Mouse (Mus musculus) hindbrain, embryonic 11.5 days (tissue): Measurements from ENCODE around the gene Alkbh2. TPM values are rescaled to one million over a fixed set of nuclear protein-coding genes. Genes with fewer than 3 reads are reported as not detected.

Source experiments
- ATAC-seq: fragments of 200-750 bp; cut with Nextera tagmentation; 2 replicates; pipeline ENCODE4 v1.8.0; 2017; ENCODE audit warnings: mild to moderate bottlenecking, moderate TSS enrichment, moderate library complexity; ENCODE audit not compliant: low FRiP score
- DNase-seq: peaks from one replicate; pipeline ENCODE4 v3.0.0-alpha.2; 2015; ENCODE audit warnings: low spot score
- H3K27ac ChIP-seq: fragments of 300-500 bp; sonication (generic); 2 replicates; pipeline ENCODE4 v1.5.1; 2014; ENCODE audit warnings: mild to moderate bottlenecking, low read depth, low read length
- H3K27me3 ChIP-seq: fragments of 300-500 bp; sonication (generic); 2 replicates; pipeline ENCODE4 v1.6.1; 2014; ENCODE audit warnings: mild to moderate bottlenecking, low read length, moderate library complexity, mixed read lengths; ENCODE audit not compliant: control insufficient read depth, insufficient read depth
- H3K36me3 ChIP-seq: fragments of 300-500 bp; sonication (generic); 2 replicates; pipeline ENCODE4 v1.6.1; 2014; ENCODE audit warnings: mild to moderate bottlenecking, low read length, moderate library complexity, mixed read lengths; ENCODE audit not compliant: control insufficient read depth, insufficient read depth
- H3K4me1 ChIP-seq: fragments of 300-500 bp; sonication (generic); replicated peaks from 2 replicates; pipeline ENCODE4 v1.6.1; 2014; ENCODE audit warnings: low read length, mixed read lengths; ENCODE audit not compliant: control insufficient read depth, insufficient read depth
- H3K4me2 ChIP-seq: fragments of 300-500 bp; sonication (generic); replicated peaks from 2 replicates; pipeline ENCODE4 v1.6.1; 2014; ENCODE audit warnings: mild to moderate bottlenecking, low read depth, low read length
- H3K4me3 ChIP-seq: fragments of 300-500 bp; sonication (generic); 2 replicates; pipeline ENCODE4 v1.5.1; 2014; ENCODE audit warnings: low read depth, low read length
- H3K9ac ChIP-seq: fragments of 300-500 bp; sonication (generic); 2 replicates; pipeline ENCODE4 v1.6.1; 2014; ENCODE audit warnings: low read depth, low read length
- H3K9me3 ChIP-seq: fragments of 300-500 bp; sonication (generic); 2 replicates; pipeline ENCODE4 v1.6.1; 2016; ENCODE audit warnings: low read length; ENCODE audit not compliant: control insufficient read depth
- WGBS: fragments of 180-500 bp; shearing (Covaris S2); extraction: QIAGEN DNeasy Blood & Tissue Kit; methylation state at CpG from one replicate; pipeline ENCODE4 v1.1.7; 2014; 5-methylcytosine and 5-hydroxymethylcytosine counted together
- polyA plus RNA-seq: library from polyadenylated mRNA; unstranded; fragments of >200 nt; fragmentation: Nextera tagmentation; extraction: Ambion mirVana; gene quantifications from 2 replicates; pipeline ENCODE4 v1.2.1, GENCODE M21; 2014

Gene Alkbh2
- polyA plus RNA-seq, 1 experiment from 2014 or later = 9.4 TPM

- H3K4me2 ChIP-seq = no peak overlapping the region
- 78% methylated on average over 6 of the region's 6 CpGs for WGBS
Observed at GRCm38 (mm10) chr5:114134091-114134534, 6.1 kb upstream of the Alkbh2 start.

GRCm38 (mm10) chr5:114132841-114133240 lies 4.8 kb upstream of the Alkbh2 start:
- Histone ChIP-seq H3K9me3 (no peaks in the 10 kb centered on the region), H3K36me3 (no peaks in the 10 kb centered on the region), H3K4me2 (no peak overlapping the region), H3K27me3 (no peaks in the 10 kb centered on the region), H3K9ac (no peak overlapping the region), H3K27ac (no peak overlapping the region), H3K4me3 (no peak overlapping the region), H3K4me1 (0 out of 2 replicates have a peak, but pooled peaks cover 2% of the 10 kb centered on the region)
- 73% methylated on average over 6 of the region's 6 CpGs for WGBS
- ATAC-seq = no peak
- DNase-seq = no peak

More at GRCm38 (mm10) chr5:114134091-114134534, 6.1 kb upstream of the Alkbh2 start:
- Histone ChIP-seq H3K9me3 (no peaks in the 10 kb centered on the region), H3K4me3 (no peak overlapping the region), H3K9ac (no peak overlapping the region), H3K36me3 (no peaks in the 10 kb centered on the region), H3K4me1 (0 out of 2 replicates have a peak, but pooled peaks cover 2% of the 10 kb centered on the region), H3K27me3 (no peaks in the 10 kb centered on the region), H3K27ac (no peak overlapping the region)
- ATAC-seq (no peak), DNase-seq (peak; percentile 46)

DNA sequence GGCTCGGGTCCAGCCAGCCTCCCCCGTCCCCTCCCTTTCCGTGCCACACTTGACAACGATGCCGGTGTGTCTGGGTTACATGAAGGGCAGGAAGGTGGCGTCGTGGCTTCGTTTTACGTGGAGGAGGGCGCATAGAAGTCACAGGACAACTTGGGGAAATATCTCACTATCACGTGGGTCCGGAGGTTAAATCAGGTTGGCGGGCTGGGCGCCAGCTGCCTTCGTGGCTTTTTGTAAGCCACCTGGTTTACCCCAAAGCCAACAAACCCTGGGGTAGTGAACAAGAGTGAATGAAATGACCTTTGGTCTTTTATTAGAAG lies 3.5 kb upstream of the Alkbh2 start:
- Histone ChIP-seq H3K4me3 (peak overlapping the region; percentile 81), H3K4me1 (0 out of 2 replicates have a peak, but pooled peaks cover 2% of the 10 kb centered on the region), H3K27me3 (no peaks in the 10 kb centered on the region), H3K9me3 (no peaks in the 10 kb centered on the region), H3K9ac (peak overlapping the region; percentile 54), H3K4me2 (peak overlapping the region; percentile 99), H3K36me3 (no peaks in the 10 kb centered on the region), H3K27ac (no peak overlapping the region)
- 0% methylated on average over 15 of the region's 15 CpGs for WGBS
- DNase-seq (no peak), ATAC-seq (no peak)

DNA sequence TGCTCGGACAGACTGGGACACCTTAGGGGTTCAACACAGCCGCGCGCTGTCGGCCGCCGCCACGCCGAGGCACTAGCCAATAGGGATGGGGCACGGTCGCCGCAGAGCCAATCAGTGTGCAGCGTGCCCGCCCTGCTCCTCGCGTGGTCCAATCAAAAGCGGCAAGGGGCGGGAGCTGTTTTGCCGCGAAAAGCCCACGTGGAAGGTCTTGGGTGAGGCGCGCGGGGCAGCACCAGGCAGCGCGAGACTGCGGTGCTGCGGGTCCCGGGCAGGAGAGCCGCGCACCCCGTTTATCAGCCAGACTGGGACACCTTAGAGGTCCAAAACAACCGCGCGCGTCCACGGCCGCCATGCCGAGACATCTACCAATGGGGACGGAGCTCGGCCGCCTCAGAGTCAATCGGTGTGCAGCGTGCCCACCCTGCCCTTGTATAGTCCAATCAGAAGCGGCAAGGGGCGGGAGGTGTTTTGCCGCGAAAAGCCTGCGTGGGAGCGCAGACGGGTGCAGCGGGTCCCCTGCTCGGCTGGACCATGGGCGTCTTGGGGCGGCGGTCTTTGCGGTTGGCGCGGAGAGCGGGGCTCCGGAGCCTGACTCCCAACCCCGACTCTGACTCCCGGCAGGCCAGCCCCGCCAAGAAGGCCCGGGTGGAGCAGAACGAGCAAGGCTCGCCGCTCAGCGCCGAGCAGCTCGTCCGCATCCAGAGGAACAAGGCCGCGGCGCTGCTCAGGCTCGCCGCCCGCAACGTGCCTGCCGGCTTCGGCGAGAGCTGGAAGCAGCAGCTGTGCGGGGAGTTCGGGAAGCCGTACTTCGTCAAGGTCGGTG lies 2.9 kb upstream of the Alkbh2 start:
- no peak overlapping the region; the same call in 1 of the 2 replicates for H3K27ac ChIP-seq
- DNase-seq = peak; percentile 92
- peak overlapping the region; percentile 99 for H3K4me2 ChIP-seq
- H3K9ac ChIP-seq = peak overlapping the region; percentile 54
- no peaks in the 10 kb centered on the region for H3K36me3 ChIP-seq
- no peaks in the 10 kb centered on the region for H3K9me3 ChIP-seq
- no peaks in the 10 kb centered on the region for H3K27me3 ChIP-seq
- ATAC-seq = peak; percentile 98
- WGBS = under 1% methylated on average over 82 of the region's 87 CpGs
- peak overlapping the region; percentile 81 for H3K4me3 ChIP-seq
- 0 out of 2 replicates have a peak, but pooled peaks cover 2% of the 10 kb centered on the region for H3K4me1 ChIP-seq

GRCm38 (mm10) chr5:114130211-114130605 lies 2.2 kb upstream of the Alkbh2 start, which contains the start of gene Ung:
Ung (plus strand) TSS chr5:114130386.
- Histone ChIP-seq H3K27me3 (no peaks in the 10 kb centered on the region), H3K9me3 (no peaks in the 10 kb centered on the region), H3K4me1 (0 out of 2 replicates have a peak, but pooled peaks cover 2% of the 10 kb centered on the region), H3K4me2 (peak within 1 kb of the TSS; percentile 99), H3K36me3 (no peaks in the 10 kb centered on the region), H3K4me3 (peak within 1 kb of the TSS; percentile 81), H3K9ac (peak within 1 kb of the TSS; percentile 54), H3K27ac (peak within 1 kb of the TSS; percentile 1; the same call in 1 of the 2 replicates)
- ATAC-seq = peak; percentile 53
- WGBS = 1% methylated on average over 20 of the region's 29 CpGs
- peak; percentile 87 for DNase-seq

DNA sequence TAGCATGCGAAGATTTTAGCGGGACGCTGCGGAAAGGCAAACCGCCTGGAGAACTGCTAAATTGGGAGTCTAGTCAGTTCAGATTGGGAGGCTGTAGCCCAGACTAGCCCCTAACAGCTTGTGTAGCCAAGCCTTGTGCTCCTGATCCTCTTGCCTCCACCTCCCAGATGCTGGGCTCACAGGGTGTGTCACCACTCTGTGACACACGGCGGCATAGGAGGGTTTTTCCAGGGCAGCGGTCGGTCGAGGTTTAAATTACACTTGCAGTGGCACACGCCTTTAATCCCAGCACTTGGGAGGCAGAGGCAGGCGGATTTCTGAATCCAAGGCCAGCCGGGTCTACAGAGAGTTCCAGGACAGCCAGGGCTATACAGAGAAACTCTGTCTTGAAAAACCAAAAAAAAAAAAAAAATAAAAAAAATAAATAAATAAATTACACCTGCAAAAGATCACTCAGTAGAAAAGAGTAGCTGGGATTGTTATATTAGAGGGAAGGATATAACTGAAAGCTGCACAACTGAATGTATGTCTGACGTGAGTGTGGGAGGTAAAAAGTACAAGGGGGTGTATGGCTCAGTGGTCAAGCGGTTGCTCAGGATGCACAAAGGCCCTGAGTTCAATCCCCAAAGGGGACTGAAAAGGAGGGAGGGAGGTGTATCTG lies 1.7 kb upstream of the Alkbh2 start:
- DNase-seq = no peak
- Histone ChIP-seq H3K9ac (no peak overlapping the region), H3K9me3 (no peaks in the 10 kb centered on the region), H3K27me3 (no peaks in the 10 kb centered on the region), H3K4me1 (0 out of 2 replicates have a peak, but pooled peaks cover 2% of the 10 kb centered on the region), H3K36me3 (no peaks in the 10 kb centered on the region), H3K27ac (no peak overlapping the region), H3K4me2 (peak overlapping the region; percentile 99), H3K4me3 (peak overlapping the region; percentile 81)
- no peak for ATAC-seq
- WGBS = 80% methylated on average over 15 of the region's 15 CpGs

DNA sequence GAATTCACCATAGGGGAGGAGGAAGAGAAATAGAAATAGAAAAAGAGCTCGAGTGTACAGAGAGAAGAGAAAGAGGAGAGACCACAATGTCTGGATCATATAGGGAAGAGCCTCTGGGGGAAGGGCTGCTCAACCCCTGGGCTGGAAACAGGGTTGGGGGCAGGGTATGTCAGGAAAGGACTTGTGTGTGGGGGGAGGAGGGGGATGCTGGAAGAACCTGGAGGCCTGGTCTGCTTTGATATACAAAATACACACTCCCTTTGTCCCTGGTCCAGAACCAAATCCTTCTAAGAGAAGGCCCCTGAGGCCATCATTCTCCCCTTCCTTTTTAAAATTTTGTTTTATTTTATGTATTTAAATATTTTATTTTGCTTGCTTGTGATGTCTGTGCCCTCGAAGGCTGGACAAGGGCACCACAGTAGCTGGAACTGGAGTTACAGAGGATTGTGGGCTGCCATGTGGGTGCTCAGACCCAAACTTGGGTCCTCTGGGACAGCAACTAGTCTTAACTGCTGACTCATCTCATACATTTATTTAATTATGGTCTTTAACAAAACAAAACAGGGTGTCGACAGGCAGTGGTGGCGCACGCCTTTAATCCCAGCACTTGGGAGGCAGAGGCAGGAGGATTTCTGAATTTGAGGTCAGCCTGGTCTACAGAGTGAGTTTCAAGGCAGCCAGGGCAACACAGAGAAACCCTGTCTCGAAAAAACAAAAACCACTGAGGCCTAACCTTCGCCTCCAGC lies 1.3 kb downstream of the Alkbh2 start:
- Histone ChIP-seq H3K27me3 (no peaks in the 10 kb centered on the region), H3K4me3 (no peak overlapping the region; the same call in 1 of the 2 replicates), H3K4me2 (peak overlapping the region; percentile 91), H3K27ac (no peak overlapping the region), H3K4me1 (0 out of 2 replicates have a peak, but pooled peaks cover 2% of the 10 kb centered on the region), H3K9ac (no peak overlapping the region), H3K36me3 (peaks cover 8% of the 10 kb centered on the region; the same call in 1 of the 2 replicates), H3K9me3 (no peaks in the 10 kb centered on the region)
- WGBS = 82% methylated on average over 7 of the region's 7 CpGs
- ATAC-seq (no peak), DNase-seq (no peak)

- Histone ChIP-seq H3K36me3 (peaks cover 8% of the 10 kb centered on the region; the same call in 1 of the 2 replicates), H3K9me3 (no peaks in the 10 kb centered on the region), H3K9ac (no peak overlapping the region), H3K4me2 (no peak overlapping the region), H3K4me1 (0 out of 2 replicates have a peak, but pooled peaks cover 2% of the 10 kb centered on the region), H3K27ac (no peak overlapping the region), H3K4me3 (no peak overlapping the region), H3K27me3 (no peaks in the 10 kb centered on the region)
- WGBS = 95% methylated on average over 3 of the region's 3 CpGs
- no peak for DNase-seq
- ATAC-seq = no peak
Observed at GRCm38 (mm10) chr5:114126008-114126407, 2.0 kb downstream of the Alkbh2 start.
